Mouse (Mus musculus) adrenal gland, postnatal 10 days (tissue): ENCODE measurements around the gene Nav2. TPM values are rescaled to one million over a fixed set of nuclear protein-coding genes. Genes with fewer than 3 reads are reported as not detected.

Experiments
- DNase-seq: peaks from one replicate; pipeline ENCODE4 v3.0.0; 2021; ENCODE audit warnings: mixed read lengths
- total RNA-seq, 2 experiments: library from RNA; stranded (reverse); gene quantifications; 2 replicates each; pipeline ENCODE4 v1.2.3; 2021

Nav2 gene
- total RNA-seq, 2 experiments from 2014 or later: 12.2 to 25.6 TPM

- peak; percentile 56 for DNase-seq
Measured at GRCm38 (mm10) chr7:48934816-48935215, 26.3 kb downstream of the Nav2 start.

GRCm38 (mm10) chr7:48937562-48937961, 29.0 kb downstream of the Nav2 start:
- no peak for DNase-seq

- DNase-seq: peak; percentile 48
Measured at GRCm38 (mm10) chr7:48938190-48938589, 29.7 kb downstream of the Nav2 start.

DNA sequence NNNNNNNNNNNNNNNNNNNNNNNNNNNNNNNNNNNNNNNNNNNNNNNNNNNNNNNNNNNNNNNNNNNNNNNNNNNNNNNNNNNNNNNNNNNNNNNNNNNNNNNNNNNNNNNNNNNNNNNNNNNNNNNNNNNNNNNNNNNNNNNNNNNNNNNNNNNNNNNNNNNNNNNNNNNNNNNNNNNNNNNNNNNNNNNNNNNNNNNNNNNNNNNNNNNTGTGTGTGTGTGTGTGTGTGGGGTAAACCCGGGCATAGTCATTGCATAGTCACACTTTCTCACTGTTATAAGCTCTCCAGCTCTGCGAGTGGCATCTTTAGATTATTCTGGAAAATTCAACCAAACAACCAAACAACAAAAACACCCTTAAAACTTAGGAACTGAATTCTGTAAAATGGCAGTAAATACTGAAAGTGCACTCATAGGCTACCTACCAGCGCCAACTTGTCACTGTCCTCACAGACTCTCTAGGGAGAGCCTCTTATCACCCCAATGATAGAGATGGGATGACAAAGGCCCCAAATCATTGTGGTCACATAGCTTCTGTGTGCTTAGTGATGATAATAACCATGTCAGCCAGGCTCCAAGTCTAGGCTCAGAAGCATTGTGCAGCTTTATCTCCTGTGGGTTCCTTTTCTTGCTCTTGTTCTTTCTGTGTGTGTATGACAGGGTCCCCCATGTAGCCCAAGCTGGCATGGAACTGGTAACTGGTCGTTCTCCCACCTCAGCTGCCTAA, 40.0 kb downstream of the Nav2 start:
- DNase-seq: no peak

- no peak for DNase-seq
Measured at GRCm38 (mm10) chr7:48954501-48954900, 46.0 kb downstream of the Nav2 start.

GRCm38 (mm10) chr7:48958528-48959315, 50.2 kb downstream of the Nav2 start:
- peak; percentile 75 for DNase-seq

DNA sequence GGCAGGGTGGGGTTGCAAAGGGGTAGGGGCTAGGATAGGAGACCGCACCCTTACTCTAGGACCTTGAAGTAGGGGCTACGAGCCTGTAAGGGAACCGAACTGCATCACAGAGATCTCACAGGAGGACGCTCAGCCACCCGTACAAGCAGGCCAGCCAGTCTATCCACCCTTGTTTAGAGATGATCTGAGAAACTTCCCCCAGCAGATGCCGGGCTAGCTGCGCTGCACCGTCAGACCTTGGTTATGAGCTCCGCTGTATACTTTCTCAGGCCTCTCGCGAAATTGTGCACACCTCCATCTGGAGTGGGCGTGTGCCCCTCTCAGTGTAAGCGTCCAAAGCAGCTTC, 50.8 kb downstream of the Nav2 start:
- DNase-seq: no peak

- no peak for DNase-seq
Measured at GRCm38 (mm10) chr7:48960152-48960551, 51.6 kb downstream of the Nav2 start.

DNA sequence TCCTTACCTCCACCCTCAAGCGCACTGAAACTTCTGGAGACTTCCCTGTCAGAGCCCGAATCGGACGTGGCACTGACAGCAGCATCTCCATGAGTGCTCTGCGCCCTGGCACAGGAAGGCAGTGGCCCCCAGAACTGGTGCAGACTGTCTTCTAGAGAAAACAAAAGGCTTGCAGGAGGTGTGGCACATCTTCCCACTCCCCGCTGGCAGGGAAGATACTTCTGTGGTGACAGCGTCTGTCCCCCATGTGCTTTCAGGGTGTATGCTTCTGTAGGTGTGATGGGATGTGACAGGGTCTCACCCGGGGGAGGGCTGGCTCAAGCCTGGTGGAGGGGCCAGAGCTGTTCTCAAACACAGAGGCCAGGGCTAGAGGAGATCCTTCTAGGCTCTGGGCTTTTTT, 53.0 kb downstream of the Nav2 start:
- DNase-seq: no peak

DNA sequence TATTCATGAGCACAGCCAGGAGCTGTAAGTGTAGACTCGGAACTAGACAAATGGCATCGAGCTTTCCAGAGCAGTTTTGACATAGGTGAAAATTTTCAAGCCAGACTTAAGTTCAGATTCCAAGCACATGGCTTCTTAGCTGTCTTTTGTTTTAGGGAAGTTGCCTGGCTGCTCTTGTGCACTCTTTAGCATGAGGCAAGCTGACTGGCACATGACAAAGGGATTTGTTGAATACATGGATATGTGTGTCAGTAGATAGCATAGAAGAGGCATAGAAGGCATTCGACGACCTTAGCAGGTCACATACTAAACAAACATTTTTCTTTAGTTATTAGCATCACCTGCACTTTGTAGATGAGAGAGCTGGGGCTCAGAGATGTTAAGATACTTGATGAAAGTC, 53.4 kb downstream of the Nav2 start:
- DNase-seq: no peak

DNA sequence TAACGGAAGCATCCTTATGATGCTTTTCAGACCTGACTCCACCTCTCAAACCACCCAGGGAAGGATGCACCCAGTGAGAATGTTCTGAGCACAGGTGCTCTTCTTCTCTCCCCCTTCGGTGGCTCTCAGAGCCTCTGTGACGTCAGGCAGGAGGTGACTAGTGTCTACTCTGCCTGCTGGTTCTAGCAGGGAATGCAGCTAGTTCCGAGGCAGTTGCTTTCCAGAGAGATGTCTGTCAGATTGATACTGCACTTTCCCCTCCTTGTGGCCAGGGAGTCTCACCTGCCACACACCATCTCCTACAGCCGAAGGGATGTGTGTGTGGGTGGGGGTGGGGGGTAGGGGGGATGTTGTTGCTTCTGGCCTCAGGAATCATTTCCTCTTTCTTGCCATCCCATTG, 54.6 kb downstream of the Nav2 start:
- no peak for DNase-seq

GRCm38 (mm10) chr7:48963554-48963953, 55.0 kb downstream of the Nav2 start:
- DNase-seq: no peak

DNA sequence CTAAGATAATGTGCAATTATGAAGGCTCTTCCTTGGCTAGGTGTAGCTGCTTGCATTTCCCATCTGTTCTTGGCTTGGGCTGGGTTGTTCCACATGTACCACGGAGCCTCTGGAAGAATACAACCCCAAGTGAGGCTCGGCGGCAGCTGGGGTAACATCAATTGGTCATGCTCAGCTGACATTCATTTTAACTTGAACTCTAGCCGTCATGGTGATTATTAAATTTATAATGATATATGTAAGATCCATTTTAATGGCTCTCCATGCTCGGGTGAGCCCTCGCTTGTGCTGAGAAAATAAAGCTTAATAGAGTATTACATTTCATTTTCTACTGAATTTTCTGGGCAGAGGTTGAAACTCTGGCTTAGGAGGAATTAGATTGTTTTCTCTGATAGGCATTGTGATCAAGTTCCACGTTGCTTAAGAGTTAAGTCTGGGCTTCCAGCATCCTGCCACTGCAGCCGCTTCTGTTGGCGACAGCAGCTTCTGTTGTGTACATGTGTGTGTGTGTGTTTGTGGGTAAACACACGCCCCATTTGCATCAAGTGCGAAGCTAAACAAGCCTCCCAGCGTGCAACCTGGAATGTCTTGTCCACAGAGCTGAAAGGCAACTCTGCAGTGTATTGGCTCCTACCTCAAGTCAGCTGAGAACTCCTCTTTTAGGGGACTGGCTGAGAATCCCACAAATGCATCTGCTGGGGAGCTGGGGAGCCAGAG, 57.4 kb downstream of the Nav2 start:
- no peak for DNase-seq

- DNase-seq: no peak
Measured at GRCm38 (mm10) chr7:48981013-48981412, 72.5 kb downstream of the Nav2 start.

DNA sequence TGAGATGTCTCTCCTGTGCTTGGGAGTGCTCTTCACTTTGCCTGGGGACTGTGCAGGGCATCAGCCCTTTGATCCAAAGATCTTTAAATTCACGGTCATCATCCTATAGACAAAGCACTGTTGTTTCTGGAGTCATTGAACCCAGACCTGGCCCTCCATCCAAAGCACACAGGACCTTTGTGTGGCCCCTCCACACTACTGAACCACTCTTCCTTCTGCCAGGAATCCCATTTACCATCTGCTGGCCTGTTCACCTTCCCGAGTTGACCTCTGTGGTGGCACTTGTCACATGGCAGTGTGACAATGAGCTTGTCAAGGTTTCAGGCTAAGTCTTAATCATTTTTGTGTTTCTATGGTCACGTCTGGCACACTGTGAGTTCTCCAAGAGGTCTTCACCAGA, 73.3 kb downstream of the Nav2 start:
- no peak for DNase-seq

GRCm38 (mm10) chr7:48982573-48982972, 74.1 kb downstream of the Nav2 start:
- no peak for DNase-seq

DNA sequence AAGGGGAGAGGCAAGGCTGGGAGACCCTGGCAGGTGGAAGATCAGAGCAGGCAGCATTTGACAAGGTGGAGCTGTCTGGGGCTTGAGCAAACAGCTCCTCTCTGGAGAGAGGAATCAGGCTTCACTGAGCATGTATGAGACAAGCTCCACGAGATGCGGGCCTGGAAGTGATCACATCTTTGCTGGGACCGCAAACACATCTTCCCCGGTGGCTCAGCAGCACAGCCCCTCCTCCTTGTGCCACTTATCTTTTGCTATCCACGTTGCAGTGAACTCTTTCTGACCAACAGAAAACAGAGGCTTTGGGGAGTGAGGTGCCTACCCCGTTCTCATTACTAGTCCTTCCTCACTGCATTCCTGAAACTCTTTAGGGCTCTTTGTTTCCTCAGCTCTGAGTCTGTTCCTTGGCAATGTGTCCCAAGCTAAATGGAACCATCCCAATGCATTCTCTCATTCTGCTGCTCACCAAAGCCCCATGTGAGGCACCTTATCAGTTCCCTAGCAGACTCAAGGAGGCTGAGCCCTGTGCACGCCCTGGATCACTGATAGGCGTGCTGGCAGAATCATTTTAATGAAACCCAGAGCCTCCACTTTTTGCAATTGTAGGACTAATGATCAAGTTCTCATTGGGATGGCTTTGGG, 83.5 kb downstream of the Nav2 start:
- DNase-seq: no peak

DNA sequence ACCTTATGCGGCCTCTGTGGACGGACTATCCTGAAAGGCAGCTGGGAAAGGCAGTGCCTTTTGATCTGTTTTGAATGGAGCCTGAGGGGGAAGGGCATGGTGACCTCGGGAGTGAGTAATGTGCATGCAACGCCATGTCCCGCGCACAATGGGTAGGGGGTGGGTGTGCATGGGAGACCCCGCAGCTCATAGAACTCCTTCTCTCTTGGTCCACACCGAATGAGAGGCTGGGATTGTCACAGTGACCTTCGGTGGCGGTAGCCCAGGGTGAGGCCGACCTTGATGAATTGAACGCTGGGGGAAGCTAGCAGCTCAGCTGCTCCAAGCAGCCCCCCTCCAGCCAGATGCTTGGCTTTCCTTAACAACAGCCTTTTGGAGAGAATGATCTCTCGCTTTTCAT, 86.7 kb downstream of the Nav2 start:
- DNase-seq: peak; percentile 45

DNA sequence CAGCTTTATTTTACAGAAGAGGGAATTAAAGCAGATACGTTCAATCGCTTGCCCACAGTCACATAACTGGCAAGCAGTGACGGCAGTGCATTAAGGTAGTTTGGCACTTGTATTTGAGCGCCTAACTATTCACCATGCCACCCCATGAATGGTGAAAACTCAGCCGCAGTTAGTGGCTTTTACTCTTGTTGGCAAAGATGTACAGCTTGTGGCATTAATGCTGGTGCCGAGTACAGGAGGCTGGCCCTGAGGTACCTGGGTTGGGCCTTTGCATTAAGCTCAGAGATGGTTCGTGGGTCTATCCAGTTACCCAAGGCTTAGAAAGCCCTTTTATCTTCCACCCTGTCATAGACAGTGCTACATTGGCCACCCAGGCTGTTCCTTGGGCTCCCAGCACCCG, 87.2 kb downstream of the Nav2 start:
- no peak for DNase-seq

DNA sequence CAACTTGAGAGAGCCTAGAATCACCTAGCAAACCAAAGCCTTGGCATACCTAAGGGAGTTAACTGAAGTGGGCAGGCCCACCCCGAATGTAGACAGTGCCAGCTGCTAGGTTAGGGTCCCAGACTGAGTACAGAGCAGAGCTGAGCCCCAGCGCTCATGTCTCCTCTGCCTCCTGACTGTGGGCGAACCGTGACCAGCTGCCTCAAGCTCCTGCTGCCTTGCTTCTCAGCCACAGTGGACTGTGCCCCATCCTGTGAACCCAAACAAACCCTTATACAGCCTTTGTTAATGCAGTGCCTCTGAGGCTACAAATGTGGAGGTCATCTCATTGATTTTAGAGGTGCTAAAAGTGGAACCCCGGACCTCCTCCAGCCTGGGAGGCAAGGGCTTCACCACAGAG, 88.3 kb downstream of the Nav2 start:
- DNase-seq: no peak

- no peak for DNase-seq
Measured at GRCm38 (mm10) chr7:48998097-48998496, 89.6 kb downstream of the Nav2 start.

- no peak for DNase-seq
Measured at GRCm38 (mm10) chr7:48998595-48998994, 90.1 kb downstream of the Nav2 start.

DNA sequence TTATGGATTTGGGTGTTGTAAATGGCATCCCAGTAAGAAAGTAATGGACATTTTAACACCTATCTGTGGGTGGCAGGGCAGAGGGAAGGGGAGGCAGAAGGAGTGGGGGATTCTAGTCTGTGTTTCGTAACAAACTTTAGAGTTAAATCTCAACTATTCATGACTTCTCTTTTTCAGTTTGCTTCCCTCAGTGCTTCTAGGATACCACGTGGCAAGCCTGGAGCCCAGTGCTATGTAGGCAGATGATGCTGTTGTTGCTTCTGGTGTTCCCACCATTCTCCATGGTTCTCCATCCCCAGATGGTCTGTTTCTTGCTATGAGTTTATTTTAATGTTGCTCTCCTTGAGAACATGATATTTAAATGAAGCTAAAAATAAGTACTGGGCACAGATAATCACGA, 92.3 kb downstream of the Nav2 start:
- DNase-seq: no peak
